Comparison of ENCODE assay signal across 22 mouse cellular contexts in genomic region chr15:101094979-101095378, GRCm38 (mm10). TPM values are rescaled to one million over a fixed set of nuclear protein-coding genes. Genes with fewer than 3 reads are reported as not detected.
DNase-seq lines count a peak whose midpoint lies in the region; ATAC-seq lines count a peak whose summit lies in the region.
"Had no signal": no experiment of that assay in that cellular context is flagged by ENCODE, and none has a peak within 500 bp of the region (broad histone marks: within the 10 kb centered on the region; RNA-seq: fewer than 3 reads in every experiment).

No protein-coding gene starts in this region.

- WGBS in midbrain, embryonic 10.5 days, result 56% methylated on average over 9 of the region's 9 CpGs
- 57% methylated on average over 9 of the region's 9 CpGs for WGBS in midbrain, embryonic 11.5 days
- 17% methylated on average over 9 of the region's 9 CpGs for WGBS in embryonic facial prominence, embryonic 12.5 days
- WGBS in midbrain, embryonic 16.5 days, result 70% methylated on average over 9 of the region's 9 CpGs

- H3K4me1 ChIP-seq in midbrain, embryonic 10.5 days, result peaks cover 82% of the 10 kb centered on the region
- peaks cover 31% of the 10 kb centered on the region for H3K4me1 ChIP-seq in midbrain, embryonic 11.5 days (ENCODE audit: control insufficient read depth, insufficient read depth, low read length)
- peaks cover 56% of the 10 kb centered on the region for H3K4me1 ChIP-seq in embryonic facial prominence, embryonic 12.5 days
- peaks cover 19% of the 10 kb centered on the region for H3K4me1 ChIP-seq in midbrain, embryonic 16.5 days (ENCODE audit: control insufficient read depth, insufficient read depth, low read length)

- peaks cover 82% of the 10 kb centered on the region for H3K27me3 ChIP-seq in midbrain, embryonic 10.5 days (ENCODE audit: low read depth, poor library complexity, severe bottlenecking)
- peaks cover 3% of the 10 kb centered on the region; the same call in 1 of the 2 replicates for H3K27me3 ChIP-seq in midbrain, embryonic 11.5 days (ENCODE audit: control insufficient read depth, insufficient read depth, low read length)
- H3K27me3 ChIP-seq in embryonic facial prominence, embryonic 12.5 days, result no peaks in the 10 kb centered on the region
- no peaks in the 10 kb centered on the region for H3K27me3 ChIP-seq in midbrain, embryonic 16.5 days (ENCODE audit: control insufficient read depth, insufficient read depth, low read depth, low read length)

- no peak overlapping the region for H3K9ac ChIP-seq in midbrain, embryonic 11.5 days (ENCODE audit: low read length)
- no peak overlapping the region for H3K9ac ChIP-seq in embryonic facial prominence, embryonic 12.5 days
- H3K9ac ChIP-seq in midbrain, embryonic 16.5 days (ENCODE audit: low read depth, low read length), result no peak overlapping the region
- H3K9ac ChIP-seq: heart, embryonic 12.5 days; liver, embryonic 14.5 days; neural tube, embryonic 12.5 days had no signal

- no peaks in the 10 kb centered on the region for H3K9me3 ChIP-seq in midbrain, embryonic 10.5 days (replicated peaks)
- H3K9me3 ChIP-seq in midbrain, embryonic 11.5 days (ENCODE audit: control insufficient read depth, low read length), result no peaks in the 10 kb centered on the region
- H3K9me3 ChIP-seq in embryonic facial prominence, embryonic 12.5 days, result no peaks in the 10 kb centered on the region
- no peaks in the 10 kb centered on the region for H3K9me3 ChIP-seq in midbrain, embryonic 16.5 days (replicated peaks; ENCODE audit: control insufficient read depth, low read length, poor library complexity, severe bottlenecking)
- H3K9me3 ChIP-seq: heart, embryonic 12.5 days; neural tube, embryonic 12.5 days had no signal

- peak; percentile 48 for DNase-seq in midbrain, embryonic 10.5 days (ENCODE audit: low spot score)
- DNase-seq in midbrain, embryonic 11.5 days (ENCODE audit: low spot score, missing footprints), result no peak
- DNase-seq in ZHBTc4 (ENCODE audit: low read depth, low spot score), result peak; percentile 60
- DNase-seq in mesoderm, embryonic 11.5 days (ENCODE audit: low read depth, low spot score), result peak; percentile 73
- DNase-seq in adrenal gland, postnatal 36 days, result no peak
- DNase-seq: adrenal gland, postnatal 10 days; cerebellum, adult 2 months; gastrocnemius, postnatal 36 days; heart, postnatal 36 days; layer of hippocampus, postnatal 36 days; lung, postnatal 10 days; thymus, postnatal 25 days had no signal

- H3K27ac ChIP-seq in midbrain, embryonic 10.5 days (replicated peaks), result peak overlapping the region; percentile 89; the same call in 1 of the 2 replicates
- no peak overlapping the region for H3K27ac ChIP-seq in midbrain, embryonic 11.5 days (ENCODE audit: low read depth, low read length)
- H3K27ac ChIP-seq in embryonic facial prominence, embryonic 12.5 days, result peak overlapping the region; percentile 64
- no peak overlapping the region for H3K27ac ChIP-seq in midbrain, embryonic 16.5 days (ENCODE audit: low read length)
- H3K27ac ChIP-seq: liver, embryonic 14.5 days; stomach, postnatal 0 days had no signal

- H3K36me3 ChIP-seq in midbrain, embryonic 10.5 days, result no peaks in the 10 kb centered on the region
- H3K36me3 ChIP-seq in midbrain, embryonic 11.5 days (ENCODE audit: control insufficient read depth, insufficient read depth, low read length), result no peaks in the 10 kb centered on the region
- H3K36me3 ChIP-seq in embryonic facial prominence, embryonic 12.5 days, result no peaks in the 10 kb centered on the region
- H3K36me3 ChIP-seq in midbrain, embryonic 16.5 days (ENCODE audit: control insufficient read depth, insufficient read depth, low read length), result no peaks in the 10 kb centered on the region
- H3K36me3 ChIP-seq: heart, embryonic 12.5 days; neural tube, embryonic 12.5 days had no signal

- no peak overlapping the region for H3K4me2 ChIP-seq in midbrain, embryonic 11.5 days
- H3K4me2 ChIP-seq in embryonic facial prominence, embryonic 12.5 days (replicated peaks), result no peak overlapping the region
- H3K4me2 ChIP-seq in midbrain, embryonic 16.5 days (ENCODE audit: low read length), result no peak overlapping the region
- H3K4me2 ChIP-seq: heart, embryonic 12.5 days; neural tube, embryonic 12.5 days had no signal

- no peak for ATAC-seq in midbrain, embryonic 11.5 days (ENCODE audit: low FRiP score)
- ATAC-seq in embryonic facial prominence, embryonic 12.5 days (ENCODE audit: insufficient number of reproducible peaks, insufficient read depth, low FRiP score, low TSS enrichment), result no peak
- ATAC-seq in midbrain, embryonic 16.5 days, result no peak

- no peak overlapping the region for H3K4me3 ChIP-seq in midbrain, embryonic 10.5 days
- no peak overlapping the region for H3K4me3 ChIP-seq in midbrain, embryonic 11.5 days (ENCODE audit: low read depth, low read length)
- H3K4me3 ChIP-seq in embryonic facial prominence, embryonic 12.5 days, result no peak overlapping the region
- no peak overlapping the region for H3K4me3 ChIP-seq in midbrain, embryonic 16.5 days (ENCODE audit: low read depth, low read length)
- H3K4me3 ChIP-seq: heart, embryonic 12.5 days; neural tube, embryonic 12.5 days had no signal

RNA-seq across cellular contexts. Expression of gene Fignl2, which starts 16.6 kb away (rescaled TPM):
- polyA plus RNA-seq in midbrain, embryonic 10.5 days (2016; fragmentation: Nextera tagmentation; extraction: Ambion mirVana), result 0.88 and 1.7 TPM in 2 replicates
- 1.0 and 1.4 TPM in 2 replicates for polyA plus RNA-seq in midbrain, embryonic 11.5 days (2014; fragmentation: Nextera tagmentation; extraction: Ambion mirVana)
- polyA plus RNA-seq in embryonic facial prominence, embryonic 12.5 days (2016; fragmentation: Nextera tagmentation; extraction: Ambion mirVana), result 0.36 and 0.38 TPM in 2 replicates
- 1 to 10 TPM; 9.4 to 9.9 TPM for total RNA-seq in adrenal gland, postnatal 36 days (2021)
- 0.04 TPM in 1 of 2 replicates, not detected in the other for polyA plus RNA-seq in midbrain, embryonic 16.5 days (2015; fragmentation: Nextera tagmentation; extraction: Ambion mirVana)

RNA-seq across cellular contexts. Expression of gene Ankrd33, which starts 20.6 kb away (rescaled TPM):
- not detected in 2 replicates for polyA plus RNA-seq in midbrain, embryonic 10.5 days (2016; fragmentation: Nextera tagmentation; extraction: Ambion mirVana)
- polyA plus RNA-seq in midbrain, embryonic 11.5 days (2014; fragmentation: Nextera tagmentation; extraction: Ambion mirVana), result not detected in 2 replicates
- polyA plus RNA-seq in embryonic facial prominence, embryonic 12.5 days (2016; fragmentation: Nextera tagmentation; extraction: Ambion mirVana), result not detected in 2 replicates
- under 1 TPM; 0.56 to 0.99 TPM for total RNA-seq in adrenal gland, postnatal 36 days (2021)
- polyA plus RNA-seq in midbrain, embryonic 16.5 days (2015; fragmentation: Nextera tagmentation; extraction: Ambion mirVana), result not detected in 2 replicates
- total RNA-seq: gastrocnemius, postnatal 36 days; heart, postnatal 36 days; layer of hippocampus, postnatal 36 days; left cerebral cortex, postnatal 25 days; megakaryocyte, adult 5-6 weeks had no signal
- polyA plus RNA-seq: heart, embryonic 12.5 days; intestine, embryonic 14.5 days; kidney, embryonic 14.5 days; liver, embryonic 14.5 days; neural tube, embryonic 12.5 days; stomach, postnatal 0 days had no signal

RNA-seq across cellular contexts. Expression of gene Acvrl1, which starts 33.3 kb away (rescaled TPM):
- polyA plus RNA-seq in midbrain, embryonic 10.5 days (2016; fragmentation: Nextera tagmentation; extraction: Ambion mirVana), result 8.9 and 10.7 TPM in 2 replicates
- polyA plus RNA-seq in midbrain, embryonic 11.5 days (2014; fragmentation: Nextera tagmentation; extraction: Ambion mirVana), result 4.2 and 5.0 TPM in 2 replicates
- 10.8 and 11.3 TPM in 2 replicates for polyA plus RNA-seq in embryonic facial prominence, embryonic 12.5 days (2016; fragmentation: Nextera tagmentation; extraction: Ambion mirVana)
- 10 to 100 TPM; 13.4 to 17.5 TPM for total RNA-seq in adrenal gland, postnatal 36 days (2021)
- 8.0 and 10.6 TPM in 2 replicates for polyA plus RNA-seq in midbrain, embryonic 16.5 days (2015; fragmentation: Nextera tagmentation; extraction: Ambion mirVana)

RNA-seq across cellular contexts. Expression of gene Gm47841, which starts 47.8 kb away (rescaled TPM):
- polyA plus RNA-seq in midbrain, embryonic 10.5 days (2016; fragmentation: Nextera tagmentation; extraction: Ambion mirVana), result not detected in 2 replicates
- polyA plus RNA-seq in midbrain, embryonic 11.5 days (2014; fragmentation: Nextera tagmentation; extraction: Ambion mirVana), result not detected in 2 replicates
- not detected in 2 replicates for polyA plus RNA-seq in embryonic facial prominence, embryonic 12.5 days (2016; fragmentation: Nextera tagmentation; extraction: Ambion mirVana)
- under 1 TPM in 1 of 2 experiments, not detected in 1; 0.26 TPM for total RNA-seq in adrenal gland, postnatal 36 days (2021)
- not detected in 2 replicates for polyA plus RNA-seq in midbrain, embryonic 16.5 days (2015; fragmentation: Nextera tagmentation; extraction: Ambion mirVana)
- total RNA-seq: gastrocnemius, postnatal 36 days; heart, postnatal 36 days; layer of hippocampus, postnatal 36 days; left cerebral cortex, postnatal 25 days; megakaryocyte, adult 5-6 weeks had no signal
- polyA plus RNA-seq: cerebellum, adult 2 months; heart, embryonic 12.5 days; intestine, embryonic 14.5 days; kidney, embryonic 14.5 days; liver, embryonic 14.5 days; neural tube, embryonic 12.5 days; stomach, postnatal 0 days had no signal

Comparison
In these comparisons a context has a peak if more than half of its experiments do, and no peak if none do; other contexts are left out.
1. DNase-seq: peak in midbrain, embryonic 10.5 days (single experiment), ZHBTc4 (single experiment) and mesoderm, embryonic 11.5 days (single experiment); none in midbrain, embryonic 11.5 days (single experiment) and adrenal gland, postnatal 36 days (0 of 2).
2. H3K27ac ChIP-seq: peak in midbrain, embryonic 10.5 days (single experiment) and embryonic facial prominence, embryonic 12.5 days (single experiment); none in midbrain, embryonic 11.5 days (single experiment) and midbrain, embryonic 16.5 days (single experiment).